Mouse (Mus musculus) hindbrain, embryonic 12.5 days (tissue): ENCODE measurements at regions not wholly inside any gene's neighbourhood (a gene's known extent, or its start where the extent isn't known, plus 50 kb on each side); places are given as distances from the start of the nearest gene placed in this dataset.

Experiments
- ATAC-seq: fragments of 200-750 bp; cut with Nextera tagmentation; 2 replicates; pipeline ENCODE4 v1.8.0; 2017; ENCODE audit warnings: moderate TSS enrichment; ENCODE audit not compliant: low FRiP score
- H3K27ac ChIP-seq: fragments of 300-500 bp; sonication (generic); 2 replicates; pipeline ENCODE4 v1.5.1; 2016; ENCODE audit warnings: mild to moderate bottlenecking
- H3K27me3 ChIP-seq: fragments of 300-500 bp; sonication (generic); 2 replicates; pipeline ENCODE4 v1.6.1; 2016; ENCODE audit warnings: mild to moderate bottlenecking
- H3K36me3 ChIP-seq: fragments of 300-500 bp; sonication (generic); 2 replicates; pipeline ENCODE4 v1.6.1; 2016; ENCODE audit warnings: mild to moderate bottlenecking
- H3K4me1 ChIP-seq: fragments of 300-500 bp; sonication (generic); 2 replicates; pipeline ENCODE4 v1.6.1; 2016
- H3K4me2 ChIP-seq: fragments of 300-500 bp; sonication (generic); replicated peaks from 2 replicates; pipeline ENCODE4 v1.6.1; 2016; ENCODE audit warnings: mild to moderate bottlenecking
- H3K4me3 ChIP-seq: fragments of 300-500 bp; sonication (generic); 2 replicates; pipeline ENCODE4 v1.5.1; 2016; ENCODE audit warnings: mild to moderate bottlenecking
- H3K9ac ChIP-seq: fragments of 300-500 bp; sonication (generic); 2 replicates; pipeline ENCODE4 v1.6.1; 2016; ENCODE audit warnings: mild to moderate bottlenecking, moderate library complexity
- H3K9me3 ChIP-seq: fragments of 300-500 bp; sonication (generic); replicated peaks from 2 replicates; pipeline ENCODE4 v1.6.1; 2016; ENCODE audit warnings: mild to moderate bottlenecking
- WGBS: fragments of 180-500 bp; shearing (Covaris S2); methylation state at CpG from one replicate; pipeline ENCODE4 v1.1.7; 2016; 5-methylcytosine and 5-hydroxymethylcytosine counted together

DNA sequence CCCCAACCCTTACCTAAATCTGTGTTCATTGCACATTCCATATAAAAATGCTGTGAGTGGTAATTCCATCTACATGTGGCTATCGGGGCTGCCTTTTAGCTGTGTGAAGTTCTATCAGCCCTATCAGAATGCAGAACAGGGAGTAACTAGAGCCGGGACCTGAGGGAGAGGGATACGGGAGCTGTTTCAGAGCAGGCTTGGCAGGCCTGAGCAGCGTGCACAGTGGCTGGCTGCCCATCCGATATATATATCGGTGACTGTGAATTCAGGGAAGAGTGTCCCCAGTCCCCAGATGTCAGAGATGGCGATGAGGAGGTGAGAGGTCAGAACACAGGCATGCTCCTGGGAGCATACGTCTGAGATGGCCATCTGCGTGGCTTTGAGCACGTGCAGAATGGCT, 79.0 kb downstream of the Arl4c start:
- 47% methylated on average over 10 of the region's 10 CpGs for WGBS
- Histone ChIP-seq H3K4me1 (peaks cover 9% of the 10 kb centered on the region), H3K36me3 (no peaks in the 10 kb centered on the region), H3K27ac (0 out of 2 replicates have a peak overlapping the region, but pooled peaks have one; percentile 23), H3K9me3 (no peaks in the 10 kb centered on the region), H3K27me3 (no peaks in the 10 kb centered on the region), H3K4me2 (no peak overlapping the region), H3K4me3 (no peak overlapping the region), H3K9ac (no peak overlapping the region)
- ATAC-seq, result no peak

- Histone ChIP-seq H3K9ac (no peak overlapping the region), H3K4me2 (no peak overlapping the region), H3K27me3 (no peaks in the 10 kb centered on the region), H3K9me3 (no peaks in the 10 kb centered on the region), H3K4me1 (peaks cover 9% of the 10 kb centered on the region), H3K4me3 (no peak overlapping the region), H3K27ac (no peak overlapping the region), H3K36me3 (no peaks in the 10 kb centered on the region)
- WGBS, result 83% methylated on average over 6 of the region's 6 CpGs
- ATAC-seq, result no peak
Observed at GRCm38 (mm10) chr1:88622356-88622755, 79.7 kb downstream of the Arl4c start.

DNA sequence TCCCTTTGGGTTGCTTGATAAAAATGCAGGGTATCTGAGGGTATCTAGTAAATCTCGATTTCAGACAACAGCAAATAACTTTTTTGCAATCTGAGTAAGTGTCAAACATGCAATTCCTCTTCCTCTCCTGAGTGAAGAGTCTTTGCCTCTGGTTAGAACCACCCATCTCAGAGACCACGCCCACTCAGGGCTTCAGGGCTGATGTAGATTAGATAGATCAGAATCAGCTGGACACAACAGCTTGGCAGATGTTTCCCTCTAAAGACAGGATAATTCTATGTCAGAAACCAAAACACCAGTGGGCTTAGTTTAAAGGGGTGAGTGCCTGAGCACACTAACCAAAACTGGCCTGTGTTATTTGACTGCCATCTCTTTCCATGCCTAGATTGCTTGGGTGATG, 80.8 kb downstream of the Arl4c start:
- no peak overlapping the region for H3K27ac ChIP-seq
- H3K4me2 ChIP-seq, result no peak overlapping the region
- H3K9me3 ChIP-seq, result no peaks in the 10 kb centered on the region
- H3K4me3 ChIP-seq, result no peak overlapping the region
- peaks cover 9% of the 10 kb centered on the region for H3K4me1 ChIP-seq
- no peaks in the 10 kb centered on the region for H3K36me3 ChIP-seq
- ATAC-seq, result no peak
- no peaks in the 10 kb centered on the region for H3K27me3 ChIP-seq
- no peak overlapping the region for H3K9ac ChIP-seq
- WGBS, result 83% methylated on average over 2 of the region's 2 CpGs

DNA sequence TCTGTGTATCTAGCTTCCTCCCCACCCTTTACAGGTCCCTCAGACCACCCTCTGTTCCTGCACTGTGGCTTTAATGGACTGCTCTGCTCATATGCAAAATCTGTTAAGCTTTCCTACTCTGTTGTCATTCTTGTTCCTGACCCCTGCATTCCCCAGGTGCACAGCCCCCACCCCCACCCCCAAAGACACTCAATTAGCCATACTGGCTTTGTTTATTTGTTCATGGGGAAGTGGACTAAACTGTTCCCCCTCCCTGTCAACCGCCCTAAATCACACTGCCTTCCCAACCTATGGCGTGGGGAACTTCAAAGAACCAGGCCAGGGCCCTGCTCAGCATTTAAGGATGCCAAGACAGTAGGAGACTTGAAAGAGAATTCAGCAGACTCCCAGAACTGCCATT, 89.0 kb downstream of the Arl4c start:
- Histone ChIP-seq H3K4me1 (peaks cover 7% of the 10 kb centered on the region), H3K27me3 (no peaks in the 10 kb centered on the region), H3K36me3 (no peaks in the 10 kb centered on the region), H3K27ac (no peak overlapping the region), H3K4me2 (no peak overlapping the region), H3K4me3 (no peak overlapping the region), H3K9ac (no peak overlapping the region), H3K9me3 (no peaks in the 10 kb centered on the region)
- no peak for ATAC-seq
- 6% methylated on average over 2 of the region's 2 CpGs for WGBS

DNA sequence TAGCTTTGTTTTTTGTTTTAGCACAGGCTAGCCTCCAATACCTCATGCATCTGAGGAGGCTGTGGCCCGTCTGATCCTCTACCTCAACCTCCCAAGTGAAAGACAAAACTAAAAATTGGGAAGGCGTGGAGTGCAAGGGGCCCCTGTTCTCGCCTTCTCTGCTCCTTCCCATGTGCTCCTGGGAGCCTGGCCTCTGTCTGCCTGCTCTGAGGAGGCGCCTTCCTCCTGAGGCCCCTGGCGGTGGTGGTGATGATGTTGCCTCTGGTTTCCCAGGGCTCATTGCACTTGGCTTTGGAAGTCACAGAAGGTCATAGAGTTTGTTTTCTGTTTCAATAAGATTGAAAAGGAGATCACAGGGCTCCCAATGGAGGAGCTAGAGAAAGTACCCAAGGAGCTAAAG, 90.8 kb downstream of the Arl4c start:
- H3K27me3 ChIP-seq, result no peaks in the 10 kb centered on the region
- H3K4me3 ChIP-seq, result no peak overlapping the region
- H3K4me2 ChIP-seq, result no peak overlapping the region
- H3K27ac ChIP-seq, result no peak overlapping the region
- no peak for ATAC-seq
- peaks cover 7% of the 10 kb centered on the region for H3K4me1 ChIP-seq
- WGBS, result 81% methylated on average over 5 of the region's 5 CpGs
- H3K36me3 ChIP-seq, result no peaks in the 10 kb centered on the region
- H3K9me3 ChIP-seq, result no peaks in the 10 kb centered on the region
- no peak overlapping the region for H3K9ac ChIP-seq

- Histone ChIP-seq H3K4me3 (no peak overlapping the region), H3K27ac (no peak overlapping the region), H3K4me2 (no peak overlapping the region), H3K9ac (no peak overlapping the region), H3K36me3 (no peaks in the 10 kb centered on the region), H3K27me3 (no peaks in the 10 kb centered on the region), H3K9me3 (no peaks in the 10 kb centered on the region), H3K4me1 (peaks cover 7% of the 10 kb centered on the region)
- 91% methylated on average over 9 of the region's 9 CpGs for WGBS
- no peak for ATAC-seq
Observed at GRCm38 (mm10) chr1:88610810-88611209, 91.2 kb downstream of the Arl4c start.

- H3K4me2 ChIP-seq, result no peak overlapping the region
- no peak for ATAC-seq
- peaks cover 7% of the 10 kb centered on the region for H3K4me1 ChIP-seq
- H3K9me3 ChIP-seq, result no peaks in the 10 kb centered on the region
- H3K9ac ChIP-seq, result no peak overlapping the region
- H3K36me3 ChIP-seq, result no peaks in the 10 kb centered on the region
- 41% methylated on average over 8 of the region's 8 CpGs for WGBS
- no peaks in the 10 kb centered on the region for H3K27me3 ChIP-seq
- H3K4me3 ChIP-seq, result no peak overlapping the region
- H3K27ac ChIP-seq, result no peak overlapping the region
Observed at GRCm38 (mm10) chr1:88608826-88609225, 93.2 kb downstream of the Arl4c start.

- Histone ChIP-seq H3K4me1 (peaks cover 6% of the 10 kb centered on the region), H3K36me3 (no peaks in the 10 kb centered on the region), H3K9me3 (no peaks in the 10 kb centered on the region), H3K4me3 (no peak overlapping the region), H3K27me3 (no peaks in the 10 kb centered on the region), H3K27ac (no peak overlapping the region), H3K9ac (no peak overlapping the region), H3K4me2 (no peak overlapping the region)
- WGBS, result 43% methylated on average over 8 of the region's 8 CpGs
- ATAC-seq, result no peak
Observed at GRCm38 (mm10) chr1:88608236-88608635, 93.8 kb downstream of the Arl4c start.

GRCm38 (mm10) chr1:88605616-88606190, 95.8 kb upstream of the Glrp1 start:
- H3K27ac ChIP-seq, result no peak overlapping the region
- no peaks in the 10 kb centered on the region for H3K36me3 ChIP-seq
- no peaks in the 10 kb centered on the region for H3K9me3 ChIP-seq
- no peak overlapping the region for H3K4me2 ChIP-seq
- H3K9ac ChIP-seq, result no peak overlapping the region
- no peak for ATAC-seq
- WGBS, result 53% methylated on average over 14 of the region's 14 CpGs
- no peaks in the 10 kb centered on the region; the same call in 1 of the 2 replicates for H3K4me1 ChIP-seq
- no peaks in the 10 kb centered on the region for H3K27me3 ChIP-seq
- no peak overlapping the region for H3K4me3 ChIP-seq

GRCm38 (mm10) chr1:88602241-88602640, 92.4 kb upstream of the Glrp1 start:
- ATAC-seq, result no peak
- H3K9me3 ChIP-seq, result no peaks in the 10 kb centered on the region

DNA sequence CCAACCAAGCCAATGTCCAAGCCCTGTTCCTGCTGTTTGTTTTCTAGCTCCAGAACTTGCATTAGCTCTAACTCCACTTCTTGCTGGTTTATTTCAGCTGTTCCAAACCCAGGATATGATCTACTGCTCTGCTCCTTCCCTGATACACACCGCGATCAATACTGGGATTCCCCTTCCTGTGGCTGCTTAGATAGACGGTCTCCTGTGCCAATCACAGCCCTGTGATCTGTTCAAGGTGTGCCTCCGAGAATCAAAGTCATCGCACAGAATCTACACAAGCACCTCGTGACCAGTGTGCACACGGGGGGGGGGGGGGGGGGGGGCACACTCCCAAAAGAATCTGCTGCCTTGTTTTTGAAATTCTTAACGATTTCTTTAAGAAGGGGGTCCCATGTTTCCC, 91.9 kb upstream of the Glrp1 start:
- no peak overlapping the region for H3K27ac ChIP-seq
- no peaks in the 10 kb centered on the region for H3K4me1 ChIP-seq
- H3K9me3 ChIP-seq, result no peaks in the 10 kb centered on the region
- H3K4me3 ChIP-seq, result no peak overlapping the region
- WGBS, result 79% methylated on average over 8 of the region's 8 CpGs
- H3K36me3 ChIP-seq, result no peaks in the 10 kb centered on the region
- H3K4me2 ChIP-seq, result no peak overlapping the region
- no peak overlapping the region for H3K9ac ChIP-seq
- H3K27me3 ChIP-seq, result no peaks in the 10 kb centered on the region
- ATAC-seq, result no peak

More at GRCm38 (mm10) chr1:88602241-88602640, 92.4 kb upstream of the Glrp1 start:
- H3K4me1 ChIP-seq, result no peaks in the 10 kb centered on the region
- no peak overlapping the region for H3K9ac ChIP-seq
- no peaks in the 10 kb centered on the region for H3K36me3 ChIP-seq
- 70% methylated on average over 3 of the region's 3 CpGs for WGBS
- H3K27me3 ChIP-seq, result no peaks in the 10 kb centered on the region
- H3K4me2 ChIP-seq, result no peak overlapping the region
- H3K27ac ChIP-seq, result no peak overlapping the region
- no peak overlapping the region for H3K4me3 ChIP-seq

DNA sequence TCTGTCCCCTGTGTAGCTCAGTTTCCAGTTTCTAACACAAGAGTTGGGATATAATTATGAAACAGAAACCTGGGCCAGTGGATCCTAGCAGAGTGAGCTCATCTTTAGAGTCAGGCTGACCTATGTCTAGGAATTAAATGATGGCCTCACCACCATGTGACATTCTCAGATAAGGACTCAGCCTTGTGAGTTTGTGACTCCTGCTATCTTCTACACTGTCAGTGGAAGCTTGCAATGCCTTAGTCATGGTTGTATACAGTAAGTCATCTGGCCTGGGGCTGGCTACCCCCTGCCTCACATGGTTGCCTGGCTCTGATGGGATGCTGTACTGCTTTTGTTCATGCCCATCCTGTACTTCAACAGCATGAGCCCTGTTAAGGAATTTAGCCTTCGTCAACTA, 90.3 kb upstream of the Glrp1 start:
- Histone ChIP-seq H3K9ac (no peak overlapping the region), H3K9me3 (no peaks in the 10 kb centered on the region), H3K4me1 (no peaks in the 10 kb centered on the region), H3K36me3 (no peaks in the 10 kb centered on the region), H3K4me3 (no peak overlapping the region), H3K27ac (no peak overlapping the region), H3K4me2 (no peak overlapping the region), H3K27me3 (no peaks in the 10 kb centered on the region)
- ATAC-seq, result no peak
- WGBS, result 70% methylated on average over 1 of the region's 1 CpGs

- no peak for ATAC-seq
- WGBS, result 50% methylated on average over 9 of the region's 9 CpGs
- H3K36me3 ChIP-seq, result no peaks in the 10 kb centered on the region
- H3K4me3 ChIP-seq, result no peak overlapping the region
- no peaks in the 10 kb centered on the region for H3K27me3 ChIP-seq
- no peaks in the 10 kb centered on the region for H3K9me3 ChIP-seq
- no peak overlapping the region for H3K4me2 ChIP-seq
- no peak overlapping the region for H3K9ac ChIP-seq
- H3K27ac ChIP-seq, result no peak overlapping the region
- peaks cover 8% of the 10 kb centered on the region; the same call in 1 of the 2 replicates for H3K4me1 ChIP-seq
Observed at GRCm38 (mm10) chr1:88594484-88595254, 84.8 kb upstream of the Glrp1 start.
